Mouse (Mus musculus): ENCODE results near the gene Glmp.
"Not testable (repeated sequence)": the region's sequence is repeated elsewhere in the genome, so short reads cannot be mapped to it uniquely, and the experiment has no call there.

Glmp gene

DNA sequence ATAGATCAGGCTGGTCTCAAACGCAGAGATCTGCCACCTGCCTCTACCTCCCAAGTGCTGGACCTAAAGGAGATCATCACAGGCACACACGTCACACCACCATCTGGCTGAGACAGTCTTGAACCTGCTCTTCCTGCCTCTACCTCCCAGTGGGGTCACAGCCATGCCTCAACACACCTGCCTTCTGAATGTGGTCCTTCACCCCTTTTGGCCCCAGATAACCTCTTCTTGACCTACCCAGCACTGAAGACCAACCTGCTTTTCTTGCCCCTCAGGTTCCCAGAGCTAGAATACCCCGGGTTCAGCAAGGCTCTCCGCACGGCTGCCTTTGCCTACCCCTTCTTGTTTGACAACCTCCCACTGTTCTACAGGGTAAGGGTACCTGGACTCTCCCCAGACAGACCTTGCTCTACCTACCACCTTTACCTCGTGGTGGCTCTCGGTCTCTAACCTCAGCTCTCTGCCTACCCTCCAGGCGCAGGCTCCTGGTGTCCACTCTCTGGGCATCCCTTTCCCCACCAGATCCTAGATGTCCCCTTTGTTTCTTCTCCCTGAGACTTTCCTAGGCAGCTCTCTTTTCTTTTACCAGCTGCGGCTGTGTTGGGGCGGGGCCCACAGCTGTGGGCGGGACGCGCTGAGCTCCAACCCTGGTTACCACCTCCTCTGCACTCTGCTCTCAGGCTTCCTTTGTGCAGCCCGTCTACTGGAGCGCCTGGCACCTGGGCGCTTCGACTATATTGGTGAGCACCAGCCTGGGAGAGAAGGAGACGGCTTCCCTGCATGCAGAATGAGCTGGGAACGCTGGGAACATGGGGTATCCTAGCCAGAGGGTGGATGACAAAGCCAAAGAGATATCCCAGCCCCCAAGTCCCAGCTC is 51.2 kb downstream of the Glmp start:
- peak; percentile 50 for DNase-seq (ENCODE audit: low read depth, low spot score)

DNA sequence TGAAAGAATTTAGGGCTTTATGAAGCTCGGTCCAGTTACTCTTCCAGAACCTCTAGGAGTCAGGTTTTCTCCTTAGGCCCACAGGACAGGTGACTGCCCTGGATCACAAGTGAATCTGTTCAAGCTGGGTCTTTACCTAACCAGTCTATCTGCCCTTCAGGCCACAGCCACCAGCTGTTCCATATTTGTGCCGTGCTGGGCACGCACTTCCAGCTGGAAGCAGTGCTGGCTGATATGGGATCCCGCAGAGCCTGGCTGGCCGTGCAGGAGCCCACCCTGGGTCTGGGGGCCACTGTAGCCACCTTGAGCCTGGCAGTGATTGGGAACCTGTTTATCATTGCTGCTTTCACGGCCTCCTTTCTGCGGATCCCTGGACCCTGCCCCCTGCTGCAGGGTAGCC is 51.8 kb downstream of the Glmp start:
- DNase-seq (ENCODE audit: low read depth, low spot score), result not testable (repeated sequence)

DNA sequence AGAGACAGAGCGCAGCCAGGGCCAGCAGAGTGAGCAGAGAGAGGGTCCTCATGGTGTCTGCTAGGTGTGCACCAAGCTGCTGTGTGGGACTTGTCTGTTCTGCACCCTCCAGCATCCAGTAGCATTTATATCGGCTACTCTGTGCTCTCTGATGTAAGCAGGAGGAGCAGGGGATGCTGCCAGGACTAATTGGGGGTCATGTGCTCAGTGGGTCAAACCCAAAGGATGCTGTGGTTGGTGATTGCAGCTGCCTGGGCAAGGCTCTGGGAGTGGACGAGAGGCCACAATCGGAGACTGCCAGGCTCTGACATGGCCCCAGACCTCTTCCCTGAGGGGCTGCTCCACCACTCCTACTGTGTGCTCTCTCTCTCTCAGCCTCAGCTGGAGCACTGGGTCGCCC is 53.8 kb downstream of the Glmp start, which contains the start of gene Bglap2:
Gene Bglap2, minus strand, starts transcription at position 101 of the 400 bp plus-strand sequence.
- not testable (repeated sequence) for DNase-seq (ENCODE audit: low read depth, low spot score)
